Mouse (Mus musculus) testis, postnatal 14 days (tissue): ENCODE results near the gene Pola1.

Experiments used
- DNase-seq: peaks from one replicate; pipeline ENCODE4 v3.0.0; 2021; ENCODE audit warnings: low spot score

Pola1 gene

GRCm38 (mm10) chrX:93289076-93289475 lies 342.9 kb downstream of the Pola1 start:
- no peak for DNase-seq

GRCm38 (mm10) chrX:93288339-93288738 lies 343.6 kb downstream of the Pola1 start:
- no peak for DNase-seq

- peak; percentile 81 for DNase-seq
Measured at GRCm38 (mm10) chrX:93286291-93286893, 345.6 kb downstream of the Pola1 start, which contains the start of gene Arx. TSS of gene Arx (plus strand) at chrX:93286445.

- DNase-seq: no peak
Measured at GRCm38 (mm10) chrX:93285091-93285490, 346.9 kb downstream of the Pola1 start.

- DNase-seq: no peak
Measured at GRCm38 (mm10) chrX:93281756-93282155, 350.2 kb downstream of the Pola1 start.

GRCm38 (mm10) chrX:93281028-93281723 lies 350.8 kb downstream of the Pola1 start:
- DNase-seq: peak; percentile 72

- DNase-seq: no peak
Measured at GRCm38 (mm10) chrX:93279940-93280339, 352.0 kb downstream of the Pola1 start.

- DNase-seq: no peak
Measured at GRCm38 (mm10) chrX:93275689-93276088, 356.3 kb downstream of the Pola1 start.
